Mouse (Mus musculus) heart, adult 2 months (tissue): ENCODE measurements at regions not wholly inside any gene's neighbourhood (a gene's known extent, or its start where the extent isn't known, plus 50 kb on each side); places are given as distances from the start of the nearest gene placed in this dataset.

Source experiments
- CTCF ChIP-seq: fragments of 200-600 bp; IDR thresholded peaks from 2 replicates; pipeline ENCODE4 v1.8.1; 2022; ENCODE audit warnings: antibody characterized with exemption, mild to moderate bottlenecking, moderate library complexity
- POLR2A ChIP-seq: fragments of 200-500 bp; IDR thresholded peaks from 2 replicates; pipeline ENCODE4 v1.6.1; 2011; ENCODE audit warnings: mild to moderate bottlenecking, low read depth, low read length, control low read depth; ENCODE audit not compliant: insufficient read depth

- no peak for TF ChIP-seq CTCF
- TF ChIP-seq POLR2A, result no peak
Measured at GRCm38 (mm10) chr2:179045361-179045760, 396.9 kb upstream of the Cdh4 start.
